Mouse (Mus musculus): ENCODE measurements around the gene Rasa2.

DNA sequence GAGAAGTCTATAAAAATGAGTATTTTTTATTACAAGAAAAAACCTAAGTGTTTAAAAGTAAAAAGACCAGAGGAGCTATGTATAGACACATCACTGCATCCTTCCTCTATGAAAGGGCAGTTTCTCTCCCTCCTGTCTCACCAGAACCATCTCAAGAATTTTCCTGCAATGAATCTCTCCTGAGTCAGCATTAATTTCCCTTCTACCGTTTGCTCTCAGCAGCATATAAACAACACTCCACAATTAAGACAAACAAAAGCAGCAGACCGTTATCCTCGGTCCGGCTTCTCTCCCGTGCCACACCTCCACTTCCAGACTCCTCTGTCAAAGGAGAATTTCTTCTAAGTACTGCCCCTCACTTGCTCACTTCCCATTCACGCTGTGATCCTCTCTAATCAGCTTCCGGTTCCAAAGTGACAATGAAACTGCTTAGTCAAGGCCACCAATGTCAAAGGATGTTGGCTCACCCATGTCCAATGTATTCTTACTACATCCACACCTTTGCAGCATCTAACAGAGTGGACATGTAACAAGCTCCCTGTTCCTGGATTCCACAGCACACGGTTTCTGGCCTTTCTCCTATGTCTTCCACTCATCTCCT lies 19.6 kb downstream of the Rasa2 start:
- TF ChIP-seq MAX (IDR thresholded peaks at IDR 0.05; ENCODE audit: low read depth) (no peak), POLR2A (IDR thresholded peaks at IDR 0.05; ENCODE audit: insufficient read length, low read depth) (no peak), POLR2AphosphoS2 (IDR thresholded peaks at IDR 0.05; ENCODE audit: insufficient read length, low read depth) (no peak), USF1 (IDR thresholded peaks at IDR 0.05; ENCODE audit: low read depth) (no peak), MYOG (IDR thresholded peaks at IDR 0.05; ENCODE audit: control insufficient read depth in 1 of 3, insufficient read depth in 1 of 3, insufficient read length in 2 of 3, low read depth in 2 of 3) (no peak), CEBPB (IDR thresholded peaks at IDR 0.05; ENCODE audit: insufficient read depth, poor library complexity, severe bottlenecking) (no peak), MYOD1 (IDR thresholded peaks at IDR 0.05; ENCODE audit: control insufficient read depth in 1 of 3, insufficient read length in 2 of 3, low read depth in 2 of 3) (no peak), TCF3 (IDR thresholded peaks at IDR 0.05; ENCODE audit: insufficient read length, low read depth) (no peak), E2F4 (IDR thresholded peaks at IDR 0.05; ENCODE audit: insufficient read depth) (no peak)
